Mouse (Mus musculus) kidney, postnatal 25 days (tissue): ENCODE results near the gene Prdm10.

Source experiments
- DNase-seq, 2 experiments: peaks; one replicate each; pipeline ENCODE4 v3.0.0; 2021; ENCODE audit warnings: mixed read lengths in 2 of 2

Prdm10 gene

GRCm38 (mm10) chr9:31266013-31266659, 14.2 kb upstream of the Prdm10 start:
- DNase-seq, result no peak

- DNase-seq, result no peak
Observed at GRCm38 (mm10) chr9:31271221-31272015, 8.9 kb upstream of the Prdm10 start.

DNA sequence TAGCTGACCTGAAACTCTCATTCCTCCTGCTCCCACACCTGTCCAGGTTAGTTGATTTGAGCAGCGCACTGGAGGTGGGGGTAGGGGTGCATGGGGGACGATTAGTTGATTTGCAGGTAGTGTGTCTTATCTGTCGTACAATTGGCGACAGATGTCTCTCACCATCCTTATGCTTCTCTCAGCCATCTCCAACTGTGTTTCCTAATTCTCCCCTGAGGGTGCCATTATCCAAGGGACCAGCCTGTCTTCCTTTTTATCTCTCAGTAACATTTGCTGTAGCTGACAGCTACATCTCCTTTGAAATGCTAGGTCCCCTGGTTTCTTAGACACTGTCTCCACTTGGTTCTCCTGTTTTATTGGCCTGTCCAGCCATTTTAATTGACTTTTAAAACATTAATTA, 8.2 kb upstream of the Prdm10 start:
- DNase-seq, result no peak

DNA sequence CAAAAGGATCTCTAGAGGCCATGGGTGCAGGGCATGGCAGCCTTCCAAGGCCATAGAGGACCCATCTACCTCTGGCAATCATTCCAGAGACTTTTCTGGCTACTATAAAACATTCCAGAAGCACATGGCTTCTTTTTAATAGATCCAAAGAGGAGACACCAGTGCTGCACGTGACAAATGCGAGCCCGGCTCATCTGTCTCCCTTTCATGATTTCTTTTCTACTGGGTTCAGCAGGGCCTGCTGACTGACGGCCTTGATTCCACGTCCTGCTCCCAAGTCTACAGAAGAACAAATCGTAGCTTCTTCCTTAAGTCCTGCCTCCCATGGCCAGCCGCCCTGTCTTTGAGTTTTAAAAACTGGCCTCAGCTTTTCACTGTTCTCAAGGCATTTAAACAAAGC, 1.7 kb upstream of the Prdm10 start:
- peak in 1 of 2 experiments; percentile 15 for DNase-seq

- DNase-seq, result no peak
Observed at GRCm38 (mm10) chr9:31279306-31279705, 1.0 kb upstream of the Prdm10 start.

DNA sequence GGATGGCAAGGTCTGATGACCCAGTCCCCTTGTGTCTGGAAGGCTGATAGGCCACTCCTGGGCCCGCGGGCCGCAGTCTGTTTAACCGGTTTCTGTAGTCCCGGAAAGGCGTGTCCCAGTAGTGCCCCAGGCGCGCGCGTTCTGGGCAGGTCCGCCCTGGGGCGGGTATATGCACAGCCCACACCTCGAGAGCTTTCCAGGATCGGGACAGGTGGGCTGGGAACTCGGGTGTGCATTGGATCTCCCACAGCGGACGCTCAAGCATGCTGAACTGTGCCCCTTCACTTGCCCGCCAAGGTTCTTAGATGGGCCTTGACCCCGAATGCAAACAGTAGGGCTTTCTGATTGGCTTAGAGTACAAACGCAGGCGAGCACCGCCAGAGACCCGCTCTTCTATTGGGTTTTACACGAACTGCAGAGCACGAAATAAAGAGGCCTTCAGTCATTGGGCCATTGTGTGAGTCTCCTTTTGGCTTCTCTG, 413 bp upstream of the Prdm10 start:
- DNase-seq, result peak; percentile 84 to 95

DNA sequence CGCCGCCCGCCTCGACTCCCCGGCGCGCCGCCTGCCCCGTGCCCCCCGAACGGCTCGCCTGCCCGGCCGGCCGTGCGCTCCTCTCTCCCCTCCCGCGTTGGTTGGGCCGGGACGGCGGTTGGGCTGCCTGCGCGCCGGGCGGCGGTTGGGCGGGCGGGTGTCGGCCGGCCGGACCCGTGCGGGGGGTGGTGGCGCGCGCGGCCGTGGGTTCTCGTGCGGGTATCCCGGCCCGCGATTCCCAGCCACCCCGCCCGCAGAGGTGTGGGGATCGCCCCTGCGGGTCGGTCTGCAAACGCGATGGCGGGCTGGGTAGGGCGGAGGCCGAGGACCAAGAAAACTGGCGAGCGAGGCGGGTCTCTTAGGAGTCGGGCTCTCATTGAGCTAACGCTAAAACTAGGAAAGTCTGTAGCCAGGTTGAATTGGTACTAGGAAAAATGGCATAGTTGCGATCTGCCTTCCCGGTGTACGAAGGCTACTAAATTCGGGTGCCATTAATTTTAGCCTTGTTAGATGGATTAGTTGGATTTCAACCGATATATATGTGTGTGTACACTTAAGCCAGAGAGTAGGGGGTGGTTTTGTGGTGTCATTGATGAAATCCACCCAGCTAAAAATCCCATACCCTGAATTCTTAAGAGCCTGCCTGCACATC, 799 bp downstream of the Prdm10 start:
- peak; percentile 73 to 91 for DNase-seq

- no peak for DNase-seq
Observed at GRCm38 (mm10) chr9:31281663-31282015, 1.3 kb downstream of the Prdm10 start.

GRCm38 (mm10) chr9:31282536-31282935, 2.2 kb downstream of the Prdm10 start:
- DNase-seq, result no peak

DNA sequence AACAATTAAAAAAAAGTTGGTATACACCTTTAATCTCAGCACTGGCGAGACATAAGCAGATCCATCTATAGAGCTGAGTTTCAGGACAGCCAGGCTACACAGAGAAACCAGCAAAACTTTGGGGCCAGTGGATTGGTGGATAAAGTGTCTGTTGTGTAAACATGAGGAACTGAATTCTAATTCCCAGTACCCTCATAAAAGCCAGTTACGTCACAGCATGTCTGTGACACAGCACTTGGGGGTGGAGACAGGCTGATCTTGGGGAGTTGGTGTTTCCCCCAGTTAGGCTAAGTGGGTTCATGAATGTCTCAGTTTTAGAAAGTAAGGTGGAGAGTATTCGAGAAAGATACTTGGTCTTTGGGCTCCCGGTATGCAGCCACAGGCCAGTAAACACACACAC, 2.7 kb downstream of the Prdm10 start:
- DNase-seq, result no peak

DNA sequence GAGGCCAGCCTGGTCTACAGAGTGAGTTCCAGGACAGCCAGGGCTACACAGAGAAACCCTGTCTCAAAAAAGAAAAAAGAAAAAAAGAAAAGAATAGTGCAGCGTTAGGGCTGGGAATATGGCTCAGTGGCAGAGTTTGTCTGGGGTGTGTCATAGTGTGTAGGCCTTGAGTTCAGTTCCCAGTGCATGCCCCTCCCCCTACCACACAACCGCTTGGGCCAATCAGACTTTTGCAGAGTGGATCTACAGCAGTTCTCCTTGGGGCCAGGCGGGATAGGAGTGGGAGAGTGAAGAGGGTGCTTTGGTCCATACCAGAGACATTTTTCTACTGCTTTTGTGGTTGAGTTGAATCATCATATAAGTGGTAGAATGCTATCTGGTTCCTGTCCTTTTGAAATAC, 3.6 kb downstream of the Prdm10 start:
- DNase-seq, result no peak

DNA sequence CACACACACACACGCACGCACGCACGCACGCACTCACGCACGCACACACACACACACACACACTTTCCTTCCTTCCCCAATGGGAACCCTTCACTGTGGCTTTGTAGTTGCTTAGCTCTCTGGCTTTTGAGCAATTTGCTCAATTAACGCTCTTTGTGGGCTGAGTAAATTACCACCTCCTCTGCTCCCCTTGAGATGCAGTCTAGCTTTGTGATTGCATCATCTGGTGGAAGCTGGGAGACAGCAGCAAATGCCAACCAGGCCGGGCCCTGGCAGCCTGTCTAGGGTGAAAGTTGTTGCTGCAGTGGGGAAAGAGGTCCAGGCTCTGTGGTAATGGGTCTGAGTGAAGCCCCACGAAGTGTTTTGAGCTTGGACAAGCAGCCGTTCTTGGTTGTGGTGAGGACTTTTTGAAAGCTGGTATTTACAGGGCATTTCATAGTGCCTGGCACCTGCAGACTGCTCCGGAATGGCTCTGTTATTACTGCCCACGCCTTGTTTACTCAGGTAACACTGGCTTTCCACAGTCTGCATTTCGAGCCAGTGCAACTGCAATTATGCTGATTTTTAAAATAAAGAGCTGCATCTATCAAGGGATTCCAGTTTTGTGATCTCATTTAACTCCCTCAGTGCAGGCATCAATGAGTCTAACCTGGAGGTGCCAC, 10.0 kb downstream of the Prdm10 start:
- DNase-seq, result no peak

- DNase-seq, result no peak
Observed at GRCm38 (mm10) chr9:31291978-31292377, 11.6 kb downstream of the Prdm10 start.

DNA sequence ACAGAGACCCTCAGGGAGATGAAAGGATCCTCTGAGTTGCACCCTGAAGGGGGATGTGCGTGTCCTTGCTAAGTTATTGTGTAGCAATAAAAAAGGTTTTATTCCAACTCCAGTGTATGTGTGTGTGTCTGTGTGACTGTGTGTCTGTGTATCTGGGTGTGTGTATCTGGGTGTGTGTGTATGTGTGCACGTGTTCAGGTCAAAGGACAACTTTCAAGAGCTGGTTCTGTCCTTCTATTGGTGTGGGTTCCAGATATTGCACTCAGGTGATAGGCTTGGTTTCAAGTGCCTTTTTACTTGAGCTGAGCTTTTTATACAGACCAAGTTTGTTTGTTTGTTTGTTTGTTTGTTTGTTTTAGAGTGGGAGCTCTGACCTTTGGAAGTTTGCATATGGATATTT, 12.9 kb downstream of the Prdm10 start:
- no peak for DNase-seq

DNA sequence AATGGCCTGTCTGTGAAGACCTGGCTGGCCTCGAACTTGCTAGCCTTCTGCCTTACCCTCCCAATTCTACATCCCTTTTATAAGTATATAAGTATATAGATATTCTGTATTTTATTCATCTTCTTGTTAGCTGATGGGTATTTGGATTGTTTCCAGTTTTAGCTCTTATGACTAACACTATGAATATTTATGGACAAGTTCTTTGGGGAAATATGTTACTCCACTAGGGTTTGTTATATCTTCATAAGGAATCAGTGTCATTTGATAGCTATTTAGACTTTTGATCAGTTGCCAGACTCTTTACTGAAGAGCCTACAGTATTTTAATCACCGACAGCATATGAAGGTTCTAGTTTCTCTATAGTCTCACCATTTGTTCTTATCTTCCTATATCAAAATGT, 15.0 kb downstream of the Prdm10 start:
- DNase-seq, result peak in 1 of 2 experiments; percentile 7

GRCm38 (mm10) chr9:31296293-31296692, 16.0 kb downstream of the Prdm10 start:
- DNase-seq, result no peak

DNA sequence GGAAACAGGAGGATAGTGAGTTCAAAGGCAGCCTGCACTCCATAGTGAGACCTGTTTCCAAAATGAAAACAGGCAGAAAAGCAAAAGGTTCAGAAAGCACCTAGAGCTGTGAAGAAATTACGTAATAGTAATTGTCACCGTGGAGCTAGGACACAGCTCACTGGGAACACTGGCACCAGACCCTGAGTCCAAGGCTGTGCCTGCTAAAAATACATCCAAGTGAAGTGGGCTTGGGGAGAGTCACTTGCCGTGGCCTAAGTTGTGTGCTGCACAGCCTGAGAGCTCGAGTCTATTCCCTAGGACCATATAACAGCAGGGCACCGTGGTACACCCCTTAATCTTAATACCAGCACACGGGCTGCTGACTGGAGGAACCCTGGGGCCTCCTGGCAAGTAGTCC, 18.4 kb downstream of the Prdm10 start:
- DNase-seq, result no peak

GRCm38 (mm10) chr9:31300525-31300924, 20.2 kb downstream of the Prdm10 start:
- DNase-seq, result no peak

DNA sequence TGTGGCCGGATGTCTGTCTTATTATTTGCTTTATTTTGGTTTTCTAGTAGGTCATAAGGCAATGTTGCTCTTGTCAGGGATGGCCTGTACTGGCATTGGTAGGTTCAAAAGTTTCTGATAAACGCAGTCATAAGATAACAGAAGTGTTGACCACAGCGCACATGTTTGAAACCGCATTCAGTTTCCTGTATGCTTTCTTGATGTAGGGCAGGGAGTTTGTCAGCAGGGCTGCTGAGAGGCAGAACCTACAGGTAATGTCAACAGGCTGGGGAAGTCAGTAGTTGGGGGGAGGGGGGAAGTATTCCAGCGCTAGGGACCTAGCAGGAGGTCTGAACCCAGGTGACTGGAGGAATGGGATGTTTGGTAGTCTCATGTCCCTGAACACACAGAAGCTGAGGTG, 20.8 kb downstream of the Prdm10 start:
- DNase-seq, result no peak

DNA sequence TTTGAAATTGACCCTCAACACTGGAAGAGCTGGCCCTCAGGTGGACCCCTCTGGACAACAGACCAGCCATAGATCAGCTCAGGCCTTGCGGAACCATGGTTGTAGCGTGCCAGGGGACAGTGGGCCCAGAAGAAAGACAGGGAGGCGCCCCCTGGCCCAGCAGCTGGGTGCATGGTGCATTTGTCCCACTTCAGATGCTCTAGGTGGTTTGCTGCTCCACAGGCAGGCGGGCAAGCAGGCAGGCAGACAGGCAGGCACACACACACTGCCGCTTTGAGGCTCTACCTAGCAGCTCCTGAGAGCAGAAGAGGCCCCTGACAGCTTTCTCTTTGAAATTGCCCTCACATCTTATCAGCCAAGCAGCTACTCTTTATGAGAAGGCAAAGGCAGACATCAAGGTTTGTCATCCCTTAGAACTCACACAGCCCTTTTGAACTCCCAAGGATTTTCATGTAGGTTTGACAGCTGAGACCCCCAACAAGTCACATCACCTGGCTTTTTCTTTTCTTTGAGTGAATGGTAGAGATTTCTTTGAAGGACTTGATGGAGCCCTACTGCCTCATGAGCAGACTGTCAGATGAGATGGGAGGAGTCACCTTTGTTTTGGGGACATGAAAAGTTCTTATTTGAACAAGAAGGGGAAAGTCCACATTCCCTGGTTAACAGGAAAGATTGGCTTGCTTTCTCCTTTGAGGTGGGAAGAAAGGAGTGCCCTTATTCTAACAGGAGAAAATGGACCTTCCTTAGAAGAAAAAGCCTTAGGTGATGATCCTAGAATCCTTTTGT, 21.4 kb downstream of the Prdm10 start:
- no peak for DNase-seq

DNA sequence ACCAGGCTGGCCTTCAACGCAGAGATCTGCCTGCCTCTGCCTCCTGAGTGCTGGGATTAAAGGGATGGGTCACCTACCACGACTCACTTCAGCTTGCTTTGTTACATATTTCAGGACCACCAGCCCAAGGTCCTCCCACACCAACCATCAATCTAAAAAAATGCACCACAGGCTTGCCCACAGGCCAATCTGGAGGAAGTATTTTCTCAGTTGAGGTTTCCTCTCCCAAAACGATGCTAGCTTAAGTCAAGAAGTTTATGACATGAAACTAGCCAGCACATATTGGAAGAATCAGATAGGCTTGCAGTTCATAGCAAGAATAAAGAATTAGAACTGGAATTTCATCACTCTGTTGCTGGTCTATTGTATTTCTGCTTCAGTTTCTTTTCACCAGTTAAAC, 24.0 kb downstream of the Prdm10 start:
- DNase-seq, result no peak

- DNase-seq, result no peak
Observed at GRCm38 (mm10) chr9:31305117-31305516, 24.8 kb downstream of the Prdm10 start.

DNA sequence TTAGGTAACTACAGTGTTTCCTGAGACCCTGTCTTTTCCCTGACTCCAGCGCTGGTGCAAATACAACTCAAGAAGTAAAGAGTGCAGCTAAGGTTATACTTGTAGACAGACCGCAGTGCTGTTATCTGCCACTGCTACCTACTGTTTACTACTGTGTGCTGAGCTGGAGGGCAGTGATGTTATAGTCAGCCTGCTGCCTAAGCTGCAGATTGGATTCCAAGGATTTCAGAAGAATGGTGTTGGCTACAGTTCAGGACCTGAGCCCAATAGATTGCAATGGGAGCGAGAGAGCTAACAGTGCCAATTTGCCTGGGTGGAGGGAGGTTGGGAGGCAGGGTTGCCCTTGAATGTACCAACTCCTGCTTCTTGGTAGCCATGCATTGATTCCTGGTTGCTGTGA, 25.5 kb downstream of the Prdm10 start:
- DNase-seq, result no peak
